ENCODE assay signal across 29 mouse cellular contexts in the genomic region with DNA sequence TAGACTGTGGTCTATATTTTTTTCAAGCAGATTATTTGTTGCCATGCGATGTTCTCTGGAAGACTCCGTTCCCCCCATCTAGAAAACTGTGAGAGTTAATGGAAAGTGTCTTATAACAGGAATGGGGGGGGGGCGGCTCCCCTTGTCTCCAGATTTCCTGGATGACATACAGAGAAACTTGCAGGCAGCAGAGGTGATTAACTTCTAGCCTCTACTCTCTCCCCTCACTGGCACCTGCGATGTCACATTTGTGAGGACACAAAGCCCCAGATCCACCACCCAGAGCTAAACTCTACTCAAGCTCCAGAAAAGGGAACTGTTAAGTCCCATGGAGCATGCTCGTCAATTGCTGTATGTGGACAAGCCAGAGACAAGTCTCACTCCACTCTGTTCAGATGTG.
DNase-seq lines count a peak whose midpoint lies in the region; ATAC-seq lines count a peak whose summit lies in the region.
"Had no signal": no experiment of that assay in that cellular context is flagged by ENCODE, and none has a peak within 500 bp of the region (broad histone marks: within the 10 kb centered on the region; RNA-seq: fewer than 3 reads in every experiment).

No protein-coding gene starts in this region.

- no peak overlapping the region for H3K4me3 ChIP-seq in forebrain, embryonic 12.5 days (replicated peaks)
- H3K4me3 ChIP-seq in forebrain, embryonic 16.5 days (replicated peaks; ENCODE audit: low read length), result no peak overlapping the region
- no peak overlapping the region for H3K4me3 ChIP-seq in heart, embryonic 16.5 days (ENCODE audit: low read length)
- no peak overlapping the region for H3K4me3 ChIP-seq in midbrain, embryonic 10.5 days
- H3K4me3 ChIP-seq in midbrain, embryonic 13.5 days (replicated peaks), result no peak overlapping the region
- H3K4me3 ChIP-seq: embryonic facial prominence, embryonic 10.5 days; embryonic facial prominence, embryonic 15.5 days; hindbrain, embryonic 15.5 days; limb, embryonic 10.5 days; limb, embryonic 15.5 days; liver, embryonic 13.5 days; myocyte; neural tube, embryonic 12.5 days had no signal

- H3K27ac ChIP-seq in forebrain, embryonic 12.5 days, result peak overlapping the region; percentile 87
- H3K27ac ChIP-seq in forebrain, embryonic 16.5 days (ENCODE audit: low read length), result no peak overlapping the region
- H3K27ac ChIP-seq in heart, embryonic 16.5 days (ENCODE audit: low read length), result peak overlapping the region; percentile 35; the same call in 1 of the 2 replicates
- 0 out of 2 replicates have a peak overlapping the region, but pooled peaks have one; percentile 29 for H3K27ac ChIP-seq in midbrain, embryonic 10.5 days (replicated peaks)
- H3K27ac ChIP-seq in midbrain, embryonic 13.5 days, result no peak overlapping the region
- H3K27ac ChIP-seq: embryonic facial prominence, embryonic 10.5 days; embryonic facial prominence, embryonic 15.5 days; hindbrain, embryonic 15.5 days; limb, embryonic 10.5 days; limb, embryonic 15.5 days; liver, embryonic 13.5 days; macrophage; neural tube, embryonic 12.5 days had no signal

- no peak overlapping the region for H3K4me2 ChIP-seq in forebrain, embryonic 12.5 days
- no peak overlapping the region for H3K4me2 ChIP-seq in forebrain, embryonic 16.5 days (ENCODE audit: low read length)
- H3K4me2 ChIP-seq in heart, embryonic 16.5 days (ENCODE audit: low read depth, low read length), result no peak overlapping the region
- H3K4me2 ChIP-seq in midbrain, embryonic 13.5 days (replicated peaks), result no peak overlapping the region
- H3K4me2 ChIP-seq: embryonic facial prominence, embryonic 15.5 days; hindbrain, embryonic 15.5 days; limb, embryonic 15.5 days; liver, embryonic 13.5 days; neural tube, embryonic 12.5 days had no signal

- 81% methylated on average over 5 of the region's 5 CpGs for WGBS in forebrain, embryonic 12.5 days
- WGBS in forebrain, embryonic 16.5 days, result 69% methylated on average over 5 of the region's 5 CpGs
- WGBS in heart, embryonic 16.5 days, result 85% methylated on average over 5 of the region's 5 CpGs
- WGBS in midbrain, embryonic 10.5 days, result 87% methylated on average over 5 of the region's 5 CpGs
- whole genome bisulfite sequencing in midbrain, embryonic 13.5 days, result 86% methylated on average over 5 of the region's 5 CpGs

- no peaks in the 10 kb centered on the region for H3K27me3 ChIP-seq in forebrain, embryonic 12.5 days
- no peaks in the 10 kb centered on the region for H3K27me3 ChIP-seq in forebrain, embryonic 16.5 days (replicated peaks; ENCODE audit: control insufficient read depth, insufficient read depth, low read length)
- H3K27me3 ChIP-seq in heart, embryonic 16.5 days (ENCODE audit: control insufficient read depth, insufficient read depth, low read length), result no peaks in the 10 kb centered on the region
- H3K27me3 ChIP-seq in midbrain, embryonic 10.5 days (ENCODE audit: low read depth, poor library complexity, severe bottlenecking), result no peaks in the 10 kb centered on the region
- H3K27me3 ChIP-seq in midbrain, embryonic 13.5 days, result no peaks in the 10 kb centered on the region
- H3K27me3 ChIP-seq: embryonic facial prominence, embryonic 15.5 days; hindbrain, embryonic 15.5 days; limb, embryonic 15.5 days; liver, embryonic 13.5 days; neural tube, embryonic 12.5 days; Patski had no signal

- no peak for ATAC-seq in forebrain, embryonic 12.5 days (ENCODE audit: low FRiP score)
- no peak for ATAC-seq in forebrain, embryonic 16.5 days
- no peak for ATAC-seq in heart, embryonic 16.5 days (replicated peaks; ENCODE audit: extremely low read depth, insufficient read depth, low FRiP score)
- ATAC-seq in midbrain, embryonic 13.5 days, result no peak
- ATAC-seq: inflammation-experienced regulatory T-cells, adult 6 months; Patski had no signal

- no peak overlapping the region for H3K9ac ChIP-seq in forebrain, embryonic 12.5 days
- no peak overlapping the region for H3K9ac ChIP-seq in forebrain, embryonic 16.5 days (replicated peaks; ENCODE audit: low read depth, low read length)
- no peak overlapping the region for H3K9ac ChIP-seq in heart, embryonic 16.5 days (ENCODE audit: low read length)
- no peak overlapping the region for H3K9ac ChIP-seq in midbrain, embryonic 13.5 days (replicated peaks)
- H3K9ac ChIP-seq: embryonic facial prominence, embryonic 15.5 days; hindbrain, embryonic 15.5 days; limb, embryonic 15.5 days; liver, embryonic 13.5 days; neural tube, embryonic 12.5 days had no signal

- H3K4me1 ChIP-seq in forebrain, embryonic 12.5 days, result peaks cover 23% of the 10 kb centered on the region
- peaks cover 12% of the 10 kb centered on the region for H3K4me1 ChIP-seq in forebrain, embryonic 16.5 days (replicated peaks; ENCODE audit: control insufficient read depth, insufficient read depth, low read length)
- H3K4me1 ChIP-seq in heart, embryonic 16.5 days (ENCODE audit: control insufficient read depth, insufficient read depth, low read length), result peaks cover 32% of the 10 kb centered on the region
- peaks cover 25% of the 10 kb centered on the region for H3K4me1 ChIP-seq in midbrain, embryonic 10.5 days
- peaks cover 16% of the 10 kb centered on the region for H3K4me1 ChIP-seq in midbrain, embryonic 13.5 days (replicated peaks)
- H3K4me1 ChIP-seq: embryonic facial prominence, embryonic 15.5 days; hindbrain, embryonic 15.5 days had no signal

- intact Hi-C loops in heart, postnatal 14 days (cut with DNase I), result no loop called here
- intact Hi-C loops in gastrocnemius, postnatal 36 days (cut with DNase I), result no loop called here

- H3K9me3 ChIP-seq in forebrain, embryonic 12.5 days, result no peaks in the 10 kb centered on the region
- no peaks in the 10 kb centered on the region for H3K9me3 ChIP-seq in forebrain, embryonic 16.5 days (ENCODE audit: control insufficient read depth, low read length)
- H3K9me3 ChIP-seq in heart, embryonic 16.5 days (replicated peaks; ENCODE audit: control insufficient read depth, low read length), result no peaks in the 10 kb centered on the region
- H3K9me3 ChIP-seq in midbrain, embryonic 10.5 days (replicated peaks), result no peaks in the 10 kb centered on the region
- no peaks in the 10 kb centered on the region for H3K9me3 ChIP-seq in midbrain, embryonic 13.5 days
- H3K9me3 ChIP-seq: embryonic facial prominence, embryonic 10.5 days; embryonic facial prominence, embryonic 15.5 days; hindbrain, embryonic 15.5 days; limb, embryonic 10.5 days; limb, embryonic 15.5 days; liver, embryonic 13.5 days; neural tube, embryonic 12.5 days had no signal

- no peak for DNase-seq in heart, postnatal 14 days
- no peak for DNase-seq in midbrain, embryonic 10.5 days (ENCODE audit: low spot score)
- DNase-seq in gastrocnemius, postnatal 36 days, result no peak
- DNase-seq: adrenal gland, postnatal 10 days; cerebellum, adult 8-10 months; cerebellum, postnatal 25 days; gastrocnemius, postnatal 25 days; heart, postnatal 4 days; kidney, adult 11 months; kidney, postnatal 14 days; layer of hippocampus, adult 9-11 months; liver, embryonic 13.5 days; lung, adult 18-20 months; thymus, adult 2 months; thymus, postnatal 36 days had no signal

- H3K36me3 ChIP-seq in forebrain, embryonic 12.5 days (replicated peaks), result no peaks in the 10 kb centered on the region
- no peaks in the 10 kb centered on the region for H3K36me3 ChIP-seq in forebrain, embryonic 16.5 days (ENCODE audit: control insufficient read depth, insufficient read depth)
- no peaks in the 10 kb centered on the region for H3K36me3 ChIP-seq in heart, embryonic 16.5 days (ENCODE audit: control insufficient read depth, insufficient read depth)
- H3K36me3 ChIP-seq in midbrain, embryonic 10.5 days, result no peaks in the 10 kb centered on the region
- no peaks in the 10 kb centered on the region for H3K36me3 ChIP-seq in midbrain, embryonic 13.5 days
- H3K36me3 ChIP-seq: embryonic facial prominence, embryonic 10.5 days; embryonic facial prominence, embryonic 15.5 days; hindbrain, embryonic 15.5 days; limb, embryonic 10.5 days; limb, embryonic 15.5 days; liver, embryonic 13.5 days; neural tube, embryonic 12.5 days had no signal

Comparison
In these comparisons a context has a peak if more than half of its experiments do, and no peak if none do; other contexts are left out.
1. H3K27ac ChIP-seq: peak in forebrain, embryonic 12.5 days (single experiment), heart, embryonic 16.5 days (single experiment) and midbrain, embryonic 10.5 days (single experiment); none in forebrain, embryonic 16.5 days (single experiment) and midbrain, embryonic 13.5 days (single experiment).